Mouse (Mus musculus) forebrain, embryonic 11.5 days (tissue): ENCODE measurements around the gene Tnip1. TPM values are rescaled to one million over a fixed set of nuclear protein-coding genes. Genes with fewer than 3 reads are reported as not detected.

Experiments used
- ATAC-seq: fragments of 200-750 bp; cut with Nextera tagmentation; replicated peaks from 2 replicates; pipeline ENCODE4 v1.8.0; 2017; ENCODE audit warnings: moderate TSS enrichment; ENCODE audit not compliant: low FRiP score
- DNase-seq: peaks from one replicate; pipeline ENCODE4 v3.0.0-alpha.2; 2017; ENCODE audit warnings: low spot score
- H3K27ac ChIP-seq: fragments of 300-500 bp; sonication (generic); 2 replicates; pipeline ENCODE4 v1.5.1; 2014; ENCODE audit warnings: low read depth, low read length
- H3K27me3 ChIP-seq: fragments of 300-500 bp; sonication (generic); 2 replicates; pipeline ENCODE4 v1.6.1; 2014; ENCODE audit warnings: mild to moderate bottlenecking, low read length, mixed read lengths; ENCODE audit not compliant: control insufficient read depth, insufficient read depth
- H3K36me3 ChIP-seq: fragments of 300-500 bp; sonication (generic); 2 replicates; pipeline ENCODE4 v1.6.1; 2014; ENCODE audit warnings: mild to moderate bottlenecking, low read length, moderate library complexity, mixed read lengths; ENCODE audit not compliant: control insufficient read depth, insufficient read depth
- H3K4me1 ChIP-seq: fragments of 300-500 bp; sonication (generic); replicated peaks from 2 replicates; pipeline ENCODE4 v1.6.1; 2014; ENCODE audit warnings: low read length, mixed read lengths; ENCODE audit not compliant: control insufficient read depth, insufficient read depth
- H3K4me2 ChIP-seq: fragments of 300-500 bp; sonication (generic); 2 replicates; pipeline ENCODE4 v1.6.1; 2014; ENCODE audit warnings: low read depth, mild to moderate bottlenecking, low read length, moderate library complexity, mixed read lengths; ENCODE audit not compliant: severe bottlenecking
- H3K4me3 ChIP-seq: fragments of 300-500 bp; sonication (generic); 2 replicates; pipeline ENCODE4 v1.5.1; 2014; ENCODE audit warnings: low read depth, low read length
- H3K9ac ChIP-seq: fragments of 300-500 bp; sonication (generic); 2 replicates; pipeline ENCODE4 v1.6.1; 2014; ENCODE audit warnings: low read length
- H3K9me3 ChIP-seq: fragments of 300-500 bp; sonication (generic); 2 replicates; pipeline ENCODE4 v1.6.1; 2016; ENCODE audit warnings: low read length, mixed read lengths; ENCODE audit not compliant: control insufficient read depth
- WGBS: fragments of 180-500 bp; shearing (Covaris S2); extraction: QIAGEN DNeasy Blood & Tissue Kit; methylation state at CpG from one replicate; pipeline ENCODE4 v1.1.7; 2014; 5-methylcytosine and 5-hydroxymethylcytosine counted together
- polyA plus RNA-seq: library from polyadenylated mRNA; unstranded; fragments of >200 nt; fragmentation: Nextera tagmentation; extraction: Ambion mirVana; gene quantifications from 2 replicates; pipeline ENCODE4 v1.2.1, GENCODE M21; 2014

The Tnip1 gene
- polyA plus RNA-seq, 1 experiment from 2014 or later: 10.3 TPM

GRCm38 (mm10) chr11:54906466-54906865 is 56.3 kb downstream of the Tnip1 start:
- H3K4me3 ChIP-seq: no peak overlapping the region
- DNase-seq (no peak), ATAC-seq (no peak)
- H3K4me2 ChIP-seq: no peak overlapping the region
- no peaks in the 10 kb centered on the region for H3K4me1 ChIP-seq
- H3K36me3 ChIP-seq: no peaks in the 10 kb centered on the region
- no peak overlapping the region for H3K27ac ChIP-seq
- H3K9me3 ChIP-seq: no peaks in the 10 kb centered on the region
- WGBS: 82% methylated on average over 4 of the region's 4 CpGs
- H3K9ac ChIP-seq: no peak overlapping the region
- no peaks in the 10 kb centered on the region for H3K27me3 ChIP-seq

DNA sequence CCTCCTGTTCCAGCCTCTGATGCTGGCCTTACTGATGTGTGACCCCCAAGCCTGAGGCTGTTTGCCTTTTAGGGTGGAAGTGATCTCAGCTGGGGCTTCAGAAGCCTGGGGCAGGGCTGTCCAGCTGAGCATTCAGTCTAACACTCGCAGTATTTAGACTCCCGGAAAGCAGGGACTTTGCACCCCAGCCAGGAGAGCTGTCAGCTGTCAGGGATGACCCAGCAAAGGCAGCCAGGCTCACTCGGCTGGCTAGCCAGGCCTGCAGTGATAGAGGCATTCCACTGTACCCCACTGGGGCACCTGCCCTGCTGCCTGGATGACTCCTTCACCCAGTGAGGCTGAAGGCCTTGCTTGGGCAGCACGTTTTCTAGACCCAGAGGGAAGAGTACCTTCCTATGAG is 56.8 kb downstream of the Tnip1 start:
- ATAC-seq: no peak
- H3K9me3 ChIP-seq: no peaks in the 10 kb centered on the region
- no peaks in the 10 kb centered on the region for H3K36me3 ChIP-seq
- H3K27ac ChIP-seq: no peak overlapping the region
- no peak overlapping the region for H3K4me3 ChIP-seq
- no peaks in the 10 kb centered on the region for H3K4me1 ChIP-seq
- WGBS: 82% methylated on average over 4 of the region's 4 CpGs
- H3K27me3 ChIP-seq: no peaks in the 10 kb centered on the region
- no peak overlapping the region for H3K4me2 ChIP-seq
- DNase-seq: no peak
- H3K9ac ChIP-seq: no peak overlapping the region

- Histone ChIP-seq H3K9me3 (no peaks in the 10 kb centered on the region), H3K4me2 (no peak overlapping the region), H3K36me3 (no peaks in the 10 kb centered on the region), H3K27me3 (no peaks in the 10 kb centered on the region), H3K4me1 (no peaks in the 10 kb centered on the region), H3K27ac (no peak overlapping the region), H3K4me3 (no peak overlapping the region), H3K9ac (no peak overlapping the region)
- DNase-seq: no peak
- 85% methylated on average over 3 of the region's 3 CpGs for WGBS
- no peak for ATAC-seq
Observed at GRCm38 (mm10) chr11:54905086-54905485, 57.6 kb downstream of the Tnip1 start.

DNA sequence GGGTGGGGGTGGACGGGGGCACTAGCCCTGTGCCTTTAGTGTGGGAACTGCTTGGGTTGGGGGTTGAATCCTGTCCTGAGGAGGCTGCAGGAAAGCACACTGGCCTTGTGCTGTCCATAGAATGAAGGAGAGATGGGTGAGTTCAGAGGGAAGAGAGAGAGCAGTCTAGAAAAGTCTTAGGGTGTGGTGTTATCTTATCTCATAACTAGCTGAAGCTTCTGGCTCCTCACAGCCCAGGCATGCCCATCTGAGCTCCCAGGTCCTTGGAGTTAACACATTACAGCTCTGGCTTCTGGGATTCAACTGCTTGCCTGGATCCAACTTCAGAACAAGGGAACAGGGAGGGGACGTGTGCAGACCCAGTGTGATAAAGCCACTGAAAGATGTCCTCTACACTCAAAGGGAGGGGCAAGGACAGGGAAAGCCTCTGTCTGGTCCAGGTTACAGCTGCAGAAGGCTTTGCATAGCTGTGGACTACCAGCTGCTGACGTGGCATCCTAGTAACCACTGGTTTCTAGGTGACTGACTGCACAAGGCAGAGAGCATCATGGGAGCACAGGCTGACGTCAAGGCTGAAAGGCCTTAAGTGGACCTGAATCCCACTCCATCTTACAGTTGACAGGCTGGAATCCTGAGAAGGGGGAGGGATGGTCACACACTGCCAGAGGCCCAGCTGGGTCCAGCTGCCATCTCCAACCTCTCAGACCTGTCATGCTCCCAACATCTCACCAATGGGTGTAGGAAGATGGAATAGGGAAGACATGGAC is 58.6 kb downstream of the Tnip1 start:
- ATAC-seq: no peak
- no peak overlapping the region for H3K4me3 ChIP-seq

DNA sequence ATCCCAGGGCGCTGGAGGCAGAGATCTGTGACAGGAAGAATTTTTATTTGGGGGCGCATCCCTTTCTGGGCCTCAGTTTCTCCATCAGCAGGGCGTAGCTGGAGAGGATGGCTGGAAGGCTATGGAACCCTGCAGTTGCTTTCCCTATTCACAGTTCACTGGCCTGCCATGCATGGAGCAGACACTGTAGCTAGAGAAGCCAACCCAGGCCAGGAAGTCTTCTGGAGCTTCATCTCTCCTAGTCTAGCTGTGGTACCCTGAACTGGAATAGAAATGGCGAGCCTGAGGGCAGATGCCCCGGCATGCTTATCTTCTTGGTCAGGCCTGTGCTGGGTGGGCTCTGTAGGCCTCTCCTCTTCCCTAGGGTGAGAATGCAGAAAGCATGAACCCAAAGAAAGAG is 59.4 kb downstream of the Tnip1 start:
- Histone ChIP-seq H3K4me1 (no peaks in the 10 kb centered on the region), H3K27ac (no peak overlapping the region), H3K27me3 (no peaks in the 10 kb centered on the region), H3K4me2 (peak overlapping the region; percentile 62), H3K9me3 (no peaks in the 10 kb centered on the region), H3K36me3 (no peaks in the 10 kb centered on the region), H3K4me3 (peak overlapping the region; percentile 40), H3K9ac (peak overlapping the region; percentile 49; the same call in 1 of the 2 replicates)
- 74% methylated on average over 5 of the region's 5 CpGs for WGBS
- no peak for DNase-seq
- no peak for ATAC-seq

More for the DNA sequence above, 58.6 kb downstream of the Tnip1 start:
- no peaks in the 10 kb centered on the region for H3K9me3 ChIP-seq
- H3K27ac ChIP-seq: no peak overlapping the region
- H3K4me1 ChIP-seq: no peaks in the 10 kb centered on the region
- no peaks in the 10 kb centered on the region for H3K36me3 ChIP-seq
- H3K4me2 ChIP-seq: no peak overlapping the region
- no peaks in the 10 kb centered on the region for H3K27me3 ChIP-seq
- no peak for DNase-seq
- no peak overlapping the region for H3K9ac ChIP-seq
- 74% methylated on average over 4 of the region's 4 CpGs for WGBS

DNA sequence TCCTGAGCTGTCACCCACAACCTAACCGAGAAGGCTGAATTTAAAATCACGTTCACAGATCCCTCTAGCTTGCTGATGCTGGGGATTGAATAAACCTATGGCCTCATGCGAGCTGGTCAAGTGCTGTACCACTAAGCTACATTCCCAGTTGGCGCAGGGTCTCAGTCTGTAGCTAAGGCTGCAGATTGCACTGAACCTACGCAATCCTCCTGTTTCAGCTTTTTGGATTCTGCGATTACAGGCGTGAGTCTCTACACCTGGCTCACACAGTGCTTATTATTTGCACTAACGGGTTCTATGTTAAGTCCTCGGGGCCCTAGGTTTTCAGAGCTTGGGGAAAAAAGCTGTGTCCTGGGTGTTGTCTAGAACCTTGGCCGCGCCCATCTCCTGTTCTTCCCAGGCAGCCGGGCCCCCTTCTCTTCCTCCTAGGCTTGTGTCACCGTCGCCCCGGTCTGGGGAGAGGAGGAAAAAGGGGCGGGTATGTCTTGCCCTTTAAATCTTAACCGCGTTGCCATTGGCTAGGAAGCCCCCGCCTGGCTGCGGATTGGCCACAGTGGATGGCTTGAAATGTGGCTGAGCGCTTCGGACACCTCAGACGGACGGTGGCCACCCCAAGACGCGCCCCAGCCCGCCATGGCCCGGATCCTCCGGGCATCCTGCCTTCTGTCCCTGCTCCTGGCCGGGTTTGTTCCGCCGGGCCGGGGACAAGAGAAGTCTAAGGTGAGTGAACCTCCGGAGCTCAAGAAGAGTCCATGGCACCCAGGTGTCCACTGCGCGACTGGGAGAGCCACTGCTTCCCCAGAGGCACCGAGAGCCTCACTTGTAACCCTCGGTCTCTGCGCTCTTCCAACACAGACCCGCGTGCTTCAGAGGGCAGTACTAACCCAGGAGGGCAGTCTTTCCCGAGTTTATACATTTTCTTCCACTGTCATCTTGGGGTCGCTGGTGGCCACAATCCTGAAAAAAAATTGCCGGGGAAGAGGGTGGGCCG is 60.1 kb downstream of the Tnip1 start, which contains the start of gene Gpx3:
Gene Gpx3 (plus strand): TSS at position 121 of the 991 bp plus-strand sequence.
- Histone ChIP-seq H3K4me2 (peak within 1 kb of the TSS; percentile 62), H3K4me3 (peak within 1 kb of the TSS; percentile 40), H3K36me3 (no peaks in the 10 kb centered on the region), H3K27me3 (no peaks in the 10 kb centered on the region), H3K9ac (peak within 1 kb of the TSS; percentile 49), H3K4me1 (no peaks in the 10 kb centered on the region), H3K9me3 (no peaks in the 10 kb centered on the region), H3K27ac (no peak within 1 kb of the TSS)
- DNase-seq (peak; percentile 83), ATAC-seq (peak; percentile 92)
- 16% methylated on average over 44 of the region's 45 CpGs for WGBS

DNA sequence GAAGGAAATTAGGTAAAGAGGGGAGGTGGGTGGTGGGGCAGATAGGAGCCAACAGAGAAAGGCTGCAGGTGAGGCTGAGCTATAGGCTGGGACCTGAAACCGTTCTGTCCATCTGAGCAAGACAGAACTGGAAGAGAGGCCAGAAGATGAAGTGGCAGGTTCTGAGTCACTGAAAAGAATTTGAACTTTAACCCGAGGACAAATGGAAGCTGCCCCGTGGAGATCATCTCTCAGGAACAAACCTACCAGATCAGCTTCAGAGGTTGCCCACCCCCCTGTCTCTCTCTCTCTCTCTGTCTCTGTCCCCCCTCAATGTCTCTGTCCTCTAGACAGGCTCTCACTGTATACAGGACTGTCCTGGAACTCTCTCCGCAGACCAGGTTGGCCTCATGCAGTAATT is 63.1 kb downstream of the Tnip1 start:
- WGBS: 84% methylated on average over 4 of the region's 4 CpGs
- Histone ChIP-seq H3K9ac (no peak overlapping the region), H3K27ac (no peak overlapping the region), H3K36me3 (no peaks in the 10 kb centered on the region), H3K4me2 (no peak overlapping the region), H3K9me3 (no peaks in the 10 kb centered on the region), H3K27me3 (no peaks in the 10 kb centered on the region), H3K4me1 (no peaks in the 10 kb centered on the region), H3K4me3 (no peak overlapping the region)
- DNase-seq (no peak), ATAC-seq (no peak)

GRCm38 (mm10) chr11:54897470-54897869 is 65.2 kb downstream of the Tnip1 start:
- WGBS: 55% methylated on average over 5 of the region's 5 CpGs
- H3K4me1 ChIP-seq: no peaks in the 10 kb centered on the region
- no peak for DNase-seq
- H3K4me3 ChIP-seq: no peak overlapping the region
- H3K36me3 ChIP-seq: no peaks in the 10 kb centered on the region
- no peaks in the 10 kb centered on the region for H3K9me3 ChIP-seq
- no peak overlapping the region for H3K27ac ChIP-seq
- no peak overlapping the region for H3K9ac ChIP-seq
- no peaks in the 10 kb centered on the region for H3K27me3 ChIP-seq
- no peak overlapping the region for H3K4me2 ChIP-seq
- no peak for ATAC-seq
